Mouse (Mus musculus): ENCODE data around the gene Mb21d2.

- TF ChIP-seq CTCF (conservative IDR thresholded peaks at IDR 0.05 in 1 of 2, IDR thresholded peaks at IDR 0.05 in 1 of 2; ENCODE audit: low read depth in 2 of 2, low read length in 2 of 2) (no peak), POLR2AphosphoS2 (IDR thresholded peaks at IDR 0.05; ENCODE audit: low read depth, low read length) (no peak), POLR2A (IDR thresholded peaks at IDR 0.05; ENCODE audit: low read depth, low read length) (no peak), CHD1 (IDR thresholded peaks at IDR 0.05; ENCODE audit: low read depth, low read length) (no peak), EP300 (IDR thresholded peaks at IDR 0.05; ENCODE audit: low read length) (no peak), E2F4 (IDR thresholded peaks at IDR 0.05; ENCODE audit: insufficient replicate concordance, low read depth, low read length) (no peak), NRF1 (IDR thresholded peaks at IDR 0.05; ENCODE audit: low read depth, low read length) (no peak), USF1 (IDR thresholded peaks at IDR 0.05; ENCODE audit: low read depth, low read length) (no peak), MYC (IDR thresholded peaks at IDR 0.05; ENCODE audit: low read depth, low read length) (no peak), ETS1 (conservative IDR thresholded peaks at IDR 0.05; ENCODE audit: low read depth, low read length) (no peak), ZMIZ1 (IDR thresholded peaks at IDR 0.05; ENCODE audit: low read depth, low read length) (no peak), KAT2A (IDR thresholded peaks at IDR 0.05; ENCODE audit: insufficient replicate concordance, low read length) (no peak), CHD2 (IDR thresholded peaks at IDR 0.05; ENCODE audit: low read length) (no peak)
Measured at GRCm38 (mm10) chr16:28829263-28829955, 100.1 kb downstream of the Mb21d2 start.

Data from CH12.LX (cell line).